Mouse (Mus musculus): Measurements from ENCODE around the gene Lsm7.
A peak's percentile ranks its signal among the peaks of the same experiment; 100 is the strongest.

GRCm38 (mm10) chr10:80856267-80856666, 1.3 kb upstream of the Lsm7 start:
- TF ChIP-seq POLR2A (IDR thresholded peaks at IDR 0.05; ENCODE audit: insufficient read depth, low read depth, low read length) (no peak), CTCF (IDR thresholded peaks at IDR 0.05) (peak; percentile 22; the same call in 1 of the 2 replicates)

All from heart, adult 2 months (tissue).